Mouse (Mus musculus): Measurements from ENCODE around the gene Pign. TPM values are rescaled to one million over a fixed set of nuclear protein-coding genes. Genes with fewer than 3 reads are reported as not detected.

Pign gene
- total RNA-seq (2014; rRNA removed; ENCODE audit: low replicate concordance) = 14.7 and 66.4 TPM in 2 replicates
- polyA plus RNA-seq (2015; fragmentation: Nextera tagmentation; extraction: Ambion mirVana) = 5.1 and 5.7 TPM in 2 replicates

- ATAC-seq (ENCODE audit: insufficient read depth, low read depth) = peak; percentile 99
- Histone ChIP-seq H3K36me3 (replicated peaks; ENCODE audit: control insufficient read depth, insufficient read depth, low read length) (no peaks in the 10 kb centered on the region), H3K4me1 (ENCODE audit: control insufficient read depth, insufficient read depth) (peaks cover 10% of the 10 kb centered on the region; the same call in 1 of the 2 replicates), H3K4me3 (ENCODE audit: low read depth, low read length) (peak within 1 kb of the TSS; percentile 79), H3K9ac (replicated peaks; ENCODE audit: low read depth, low read length) (peak within 1 kb of the TSS; percentile 96), H3K27ac (ENCODE audit: low read depth) (peak within 1 kb of the TSS; percentile 80), H3K9me3 (replicated peaks; ENCODE audit: control insufficient read depth, low read length) (no peaks in the 10 kb centered on the region), H3K4me2 (ENCODE audit: low read depth, low read length) (peak within 1 kb of the TSS; percentile 95), H3K27me3 (ENCODE audit: control insufficient read depth, insufficient read depth, low read length) (no peaks in the 10 kb centered on the region)
- TF ChIP-seq EP300 (IDR thresholded peaks at IDR 0.05; ENCODE audit: low read depth) (peak; percentile 45; the same call in 1 of the 2 replicates), CTCF (IDR thresholded peaks at IDR 0.05; ENCODE audit: low read depth) (peak; percentile 21)
- under 1% methylated on average over 41 of the region's 41 CpGs for whole genome bisulfite sequencing
- peak; percentile 99 for DNase-seq (ENCODE audit: low spot score)
Observed at GRCm38 (mm10) chr1:105663171-105663961, at the start of gene Pign, which contains the start of gene Relch. Gene Pign, minus strand, starts transcription at chr1:105663677. Gene Relch, plus strand, starts transcription at chr1:105663861.

DNA sequence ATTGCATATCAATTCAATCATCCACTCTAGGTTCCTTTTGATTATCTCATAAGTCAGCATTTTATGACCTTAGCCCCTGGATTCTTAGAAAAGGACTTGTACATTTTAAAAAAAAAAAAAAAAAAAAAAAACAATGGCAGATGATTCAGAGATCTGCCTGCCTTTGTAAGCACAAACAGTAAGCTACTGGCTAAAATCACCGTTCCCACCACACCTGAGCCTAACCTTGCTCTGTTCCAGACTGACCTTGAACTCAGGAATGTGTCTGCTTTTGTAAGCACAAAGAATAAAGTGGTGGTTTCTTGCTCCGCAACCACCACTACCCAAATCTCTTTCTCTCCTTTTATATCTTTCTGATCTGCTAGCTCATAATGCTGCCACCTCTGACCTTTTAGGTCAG, 49.3 kb upstream of the Pign start:
- no peak overlapping the region for H3K9ac ChIP-seq (replicated peaks; ENCODE audit: low read depth, low read length)
- no peak overlapping the region for H3K4me3 ChIP-seq (ENCODE audit: low read depth, low read length)
- no peak overlapping the region for H3K4me2 ChIP-seq (ENCODE audit: low read depth, low read length)
- DNase-seq (ENCODE audit: low spot score) (no peak), ATAC-seq (ENCODE audit: insufficient read depth, low read depth) (no peak)
- H3K27me3 ChIP-seq (ENCODE audit: control insufficient read depth, insufficient read depth, low read length) = no peaks in the 10 kb centered on the region
- peaks cover 32% of the 10 kb centered on the region for H3K36me3 ChIP-seq (replicated peaks; ENCODE audit: control insufficient read depth, insufficient read depth, low read length)
- H3K9me3 ChIP-seq (replicated peaks; ENCODE audit: control insufficient read depth, low read length) = no peaks in the 10 kb centered on the region
- WGBS = 94% methylated on average over 2 of the region's 2 CpGs
- no peak for TF ChIP-seq CTCF (IDR thresholded peaks at IDR 0.05; ENCODE audit: low read depth)
- no peak for TF ChIP-seq EP300 (IDR thresholded peaks at IDR 0.05; ENCODE audit: low read depth)
- no peaks in the 10 kb centered on the region for H3K4me1 ChIP-seq (ENCODE audit: control insufficient read depth, insufficient read depth)
- H3K27ac ChIP-seq (ENCODE audit: low read depth) = no peak overlapping the region

DNA sequence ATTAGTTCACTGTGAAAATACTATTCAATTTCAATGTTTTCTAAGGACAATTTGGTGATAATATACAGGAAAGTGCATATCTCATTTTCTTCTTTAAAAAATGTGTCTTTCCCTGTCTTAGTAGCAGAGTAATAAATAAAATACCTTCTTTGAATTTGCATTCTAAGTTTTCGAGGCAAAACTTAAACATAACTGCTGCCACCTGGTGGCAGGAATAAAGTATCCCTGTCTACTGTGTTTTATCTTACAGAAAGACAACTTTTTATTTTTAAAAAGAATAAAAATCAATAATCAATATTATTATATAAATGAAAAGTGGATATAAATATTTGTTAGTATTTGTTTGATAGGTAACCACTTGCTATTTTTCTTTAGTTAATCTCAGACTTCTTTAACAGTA, 47.8 kb upstream of the Pign start:
- ATAC-seq (ENCODE audit: insufficient read depth, low read depth) (no peak), DNase-seq (ENCODE audit: low spot score) (peak; percentile 20)
- no peak overlapping the region for H3K27ac ChIP-seq (ENCODE audit: low read depth)
- H3K36me3 ChIP-seq (replicated peaks; ENCODE audit: control insufficient read depth, insufficient read depth, low read length) = peaks cover 29% of the 10 kb centered on the region
- peak; percentile 45 for TF ChIP-seq CTCF (IDR thresholded peaks at IDR 0.05; ENCODE audit: low read depth)
- no peak for TF ChIP-seq EP300 (IDR thresholded peaks at IDR 0.05; ENCODE audit: low read depth)
- H3K9ac ChIP-seq (replicated peaks; ENCODE audit: low read depth, low read length) = no peak overlapping the region
- no peak overlapping the region for H3K4me2 ChIP-seq (ENCODE audit: low read depth, low read length)
- H3K9me3 ChIP-seq (replicated peaks; ENCODE audit: control insufficient read depth, low read length) = no peaks in the 10 kb centered on the region
- no peaks in the 10 kb centered on the region for H3K27me3 ChIP-seq (ENCODE audit: control insufficient read depth, insufficient read depth, low read length)
- H3K4me3 ChIP-seq (ENCODE audit: low read depth, low read length) = no peak overlapping the region
- H3K4me1 ChIP-seq (ENCODE audit: control insufficient read depth, insufficient read depth) = no peaks in the 10 kb centered on the region
- WGBS = 38% methylated on average over 1 of the region's 1 CpGs

GRCm38 (mm10) chr1:105709415-105709814, 45.9 kb upstream of the Pign start:
- peaks cover 26% of the 10 kb centered on the region for H3K36me3 ChIP-seq (replicated peaks; ENCODE audit: control insufficient read depth, insufficient read depth, low read length)
- H3K9me3 ChIP-seq (replicated peaks; ENCODE audit: control insufficient read depth, low read length) = no peaks in the 10 kb centered on the region
- H3K27ac ChIP-seq (ENCODE audit: low read depth) = no peak overlapping the region
- H3K4me2 ChIP-seq (ENCODE audit: low read depth, low read length) = no peak overlapping the region
- no peak for TF ChIP-seq EP300 (IDR thresholded peaks at IDR 0.05; ENCODE audit: low read depth)
- TF ChIP-seq CTCF (IDR thresholded peaks at IDR 0.05; ENCODE audit: low read depth) = no peak
- no peak for ATAC-seq (ENCODE audit: insufficient read depth, low read depth)
- H3K4me3 ChIP-seq (ENCODE audit: low read depth, low read length) = no peak overlapping the region
- no peaks in the 10 kb centered on the region for H3K27me3 ChIP-seq (ENCODE audit: control insufficient read depth, insufficient read depth, low read length)
- WGBS = 73% methylated on average over 2 of the region's 2 CpGs
- H3K4me1 ChIP-seq (ENCODE audit: control insufficient read depth, insufficient read depth) = no peaks in the 10 kb centered on the region
- DNase-seq (ENCODE audit: low spot score) = no peak
- H3K9ac ChIP-seq (replicated peaks; ENCODE audit: low read depth, low read length) = no peak overlapping the region

DNA sequence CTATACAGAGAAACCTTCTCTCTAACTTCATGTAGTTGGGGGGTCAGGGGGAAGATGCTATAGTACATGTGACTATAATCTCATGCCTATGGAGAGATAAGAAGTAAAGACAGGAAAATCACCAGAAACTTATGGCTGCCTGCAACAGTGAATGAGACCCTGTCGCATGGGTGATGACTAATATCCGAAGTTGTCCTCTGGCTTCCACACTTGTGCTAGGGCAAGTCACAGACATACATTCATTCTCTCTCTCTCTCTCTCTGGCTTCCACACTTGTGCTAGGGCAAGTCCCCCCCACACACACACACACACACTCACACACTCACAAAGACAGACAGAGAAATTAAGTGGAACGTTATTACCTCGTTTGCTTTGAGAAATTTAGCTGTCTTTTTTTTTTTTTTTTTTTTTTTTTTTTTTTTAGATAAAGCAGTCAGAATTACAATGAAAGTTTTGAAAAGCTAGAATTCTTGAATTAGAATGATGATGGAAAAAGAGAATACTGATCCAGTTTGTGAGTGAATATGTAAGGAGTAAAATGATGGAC, 37.6 kb upstream of the Pign start:
- no peak overlapping the region for H3K9ac ChIP-seq (replicated peaks; ENCODE audit: low read depth, low read length)
- ATAC-seq (ENCODE audit: insufficient read depth, low read depth) = no peak
- H3K4me1 ChIP-seq (ENCODE audit: control insufficient read depth, insufficient read depth) = no peaks in the 10 kb centered on the region
- H3K4me3 ChIP-seq (ENCODE audit: low read depth, low read length) = no peak overlapping the region
- DNase-seq (ENCODE audit: low spot score) = no peak
- 83% methylated on average over 4 of the region's 4 CpGs for WGBS
- H3K4me2 ChIP-seq (ENCODE audit: low read depth, low read length) = no peak overlapping the region
- H3K27ac ChIP-seq (ENCODE audit: low read depth) = no peak overlapping the region
- TF ChIP-seq EP300 (IDR thresholded peaks at IDR 0.05; ENCODE audit: low read depth) (no peak), CTCF (IDR thresholded peaks at IDR 0.05; ENCODE audit: low read depth) (no peak)
- peaks cover 21% of the 10 kb centered on the region for H3K36me3 ChIP-seq (replicated peaks; ENCODE audit: control insufficient read depth, insufficient read depth, low read length)
- H3K9me3 ChIP-seq (replicated peaks; ENCODE audit: control insufficient read depth, low read length) = no peaks in the 10 kb centered on the region
- no peaks in the 10 kb centered on the region for H3K27me3 ChIP-seq (ENCODE audit: control insufficient read depth, insufficient read depth, low read length)

All from heart, postnatal 0 days (tissue).